Mouse (Mus musculus): Measurements from ENCODE around the gene Arhgef18.

Gene Arhgef18

GRCm38 (mm10) chr8:3502217-3502616, 109.4 kb downstream of the Arhgef18 start:
- no peak for DNase-seq (ENCODE audit: low spot score)

Data from spleen, adult 12 weeks (tissue).